Mouse (Mus musculus) megakaryocyte, embryonic 14.5 days (primary cell): ENCODE results near the gene Slc39a11.

ENCODE experiments used
- FLI1 ChIP-seq: IDR thresholded peaks from 2 replicates; pipeline ENCODE4 v1.6.1; 2012; ENCODE audit warnings: low read length, inconsistent platforms, mixed read lengths
- GATA1 ChIP-seq: IDR thresholded peaks from 3 replicates; pipeline ENCODE4 v1.6.1; 2012; ENCODE audit warnings: mixed read lengths, low read length, inconsistent platforms, borderline replicate concordance

- TF ChIP-seq GATA1 (no peak), FLI1 (no peak)
Observed at GRCm38 (mm10) chr11:113699643-113700042, 49.8 kb upstream of the Slc39a11 start.
